Mouse (Mus musculus): Measurements from ENCODE around the gene Gk2. TPM values are rescaled to one million over a fixed set of nuclear protein-coding genes. Genes with fewer than 3 reads are reported as not detected.

Gk2 gene
- polyA plus RNA-seq (2016; fragmentation: Nextera tagmentation; extraction: Ambion mirVana) = not detected in 2 replicates

GRCm38 (mm10) chr5:97456816-97457215, at the start of gene Gk2:
Gene Gk2, minus strand, starts transcription at chr5:97457021.
- Histone ChIP-seq H3K4me3 (no peak within 1 kb of the TSS), H3K9me3 (replicated peaks) (no peaks in the 10 kb centered on the region), H3K4me2 (replicated peaks) (no peak within 1 kb of the TSS), H3K9ac (no peak within 1 kb of the TSS), H3K4me1 (no peaks in the 10 kb centered on the region), H3K27me3 (no peaks in the 10 kb centered on the region), H3K27ac (no peak within 1 kb of the TSS), H3K36me3 (no peaks in the 10 kb centered on the region)
- ATAC-seq (ENCODE audit: low FRiP score) = no peak
- WGBS = 97% methylated on average over 10 of the region's 10 CpGs

- Histone ChIP-seq H3K4me2 (replicated peaks) (no peak overlapping the region), H3K9me3 (replicated peaks) (no peaks in the 10 kb centered on the region), H3K27me3 (no peaks in the 10 kb centered on the region), H3K36me3 (no peaks in the 10 kb centered on the region), H3K4me3 (no peak overlapping the region), H3K27ac (no peak overlapping the region), H3K4me1 (no peaks in the 10 kb centered on the region), H3K9ac (no peak overlapping the region)
- no peak for ATAC-seq (ENCODE audit: low FRiP score)
Measured at GRCm38 (mm10) chr5:97498041-97498440, 41.2 kb upstream of the Gk2 start.

GRCm38 (mm10) chr5:97495488-97496092, 38.8 kb upstream of the Gk2 start:
- H3K27ac ChIP-seq = no peak overlapping the region
- H3K27me3 ChIP-seq = no peaks in the 10 kb centered on the region
- no peak overlapping the region for H3K4me2 ChIP-seq (replicated peaks)
- H3K36me3 ChIP-seq = no peaks in the 10 kb centered on the region
- 76% methylated on average over 5 of the region's 5 CpGs for WGBS
- H3K9me3 ChIP-seq (replicated peaks) = no peaks in the 10 kb centered on the region
- no peak overlapping the region for H3K9ac ChIP-seq
- ATAC-seq (ENCODE audit: low FRiP score) = no peak
- H3K4me1 ChIP-seq = no peaks in the 10 kb centered on the region
- H3K4me3 ChIP-seq = no peak overlapping the region

- Histone ChIP-seq H3K27me3 (no peaks in the 10 kb centered on the region), H3K9ac (no peak overlapping the region), H3K27ac (no peak overlapping the region), H3K4me2 (replicated peaks) (no peak overlapping the region), H3K4me3 (no peak overlapping the region), H3K36me3 (no peaks in the 10 kb centered on the region), H3K4me1 (no peaks in the 10 kb centered on the region), H3K9me3 (replicated peaks) (no peaks in the 10 kb centered on the region)
- ATAC-seq (ENCODE audit: low FRiP score) = no peak
- WGBS = 85% methylated on average over 5 of the region's 5 CpGs
Measured at GRCm38 (mm10) chr5:97493421-97493820, 36.6 kb upstream of the Gk2 start.

- H3K9me3 ChIP-seq (replicated peaks) = no peaks in the 10 kb centered on the region
- no peak for ATAC-seq (ENCODE audit: low FRiP score)
- H3K9ac ChIP-seq = no peak overlapping the region
- H3K4me3 ChIP-seq = no peak overlapping the region
- no peak overlapping the region for H3K4me2 ChIP-seq (replicated peaks)
- H3K36me3 ChIP-seq = no peaks in the 10 kb centered on the region
- H3K27me3 ChIP-seq = no peaks in the 10 kb centered on the region
- no peaks in the 10 kb centered on the region for H3K4me1 ChIP-seq
- WGBS = 92% methylated on average over 5 of the region's 5 CpGs
- H3K27ac ChIP-seq = no peak overlapping the region
Measured at GRCm38 (mm10) chr5:97486141-97486540, 29.3 kb upstream of the Gk2 start.

- no peak overlapping the region for H3K4me3 ChIP-seq
- WGBS = 64% methylated on average over 1 of the region's 1 CpGs
- no peak overlapping the region for H3K9ac ChIP-seq
- no peaks in the 10 kb centered on the region; the same call in 1 of the 2 replicates for H3K9me3 ChIP-seq (replicated peaks)
- H3K27me3 ChIP-seq = no peaks in the 10 kb centered on the region
- H3K36me3 ChIP-seq = no peaks in the 10 kb centered on the region
- no peak overlapping the region for H3K4me2 ChIP-seq (replicated peaks)
- ATAC-seq (ENCODE audit: low FRiP score) = no peak
- no peak overlapping the region for H3K27ac ChIP-seq
- H3K4me1 ChIP-seq = no peaks in the 10 kb centered on the region
Measured at GRCm38 (mm10) chr5:97479991-97480390, 23.2 kb upstream of the Gk2 start.

GRCm38 (mm10) chr5:97467246-97467645, 10.4 kb upstream of the Gk2 start:
- WGBS = 80% methylated on average over 7 of the region's 7 CpGs
- no peaks in the 10 kb centered on the region for H3K27me3 ChIP-seq
- no peak for ATAC-seq (ENCODE audit: low FRiP score)
- no peaks in the 10 kb centered on the region for H3K36me3 ChIP-seq
- H3K4me1 ChIP-seq = no peaks in the 10 kb centered on the region; the same call in 1 of the 2 replicates
- H3K9ac ChIP-seq = no peak overlapping the region
- H3K27ac ChIP-seq = no peak overlapping the region
- H3K4me2 ChIP-seq (replicated peaks) = no peak overlapping the region
- H3K4me3 ChIP-seq = no peak overlapping the region
- H3K9me3 ChIP-seq (replicated peaks) = no peaks in the 10 kb centered on the region

GRCm38 (mm10) chr5:97466430-97467158, 9.8 kb upstream of the Gk2 start:
- Histone ChIP-seq H3K4me3 (no peak overlapping the region), H3K4me2 (replicated peaks) (no peak overlapping the region), H3K9me3 (replicated peaks) (no peaks in the 10 kb centered on the region), H3K36me3 (no peaks in the 10 kb centered on the region), H3K27me3 (no peaks in the 10 kb centered on the region), H3K9ac (no peak overlapping the region), H3K27ac (no peak overlapping the region), H3K4me1 (no peaks in the 10 kb centered on the region; the same call in 1 of the 2 replicates)
- WGBS = 67% methylated on average over 10 of the region's 10 CpGs
- no peak for ATAC-seq (ENCODE audit: low FRiP score)

GRCm38 (mm10) chr5:97465956-97466355, 9.1 kb upstream of the Gk2 start:
- ATAC-seq (ENCODE audit: low FRiP score) = no peak
- H3K27ac ChIP-seq = no peak overlapping the region
- 76% methylated on average over 3 of the region's 3 CpGs for WGBS

GRCm38 (mm10) chr5:97462856-97463255, 6.0 kb upstream of the Gk2 start:
- Histone ChIP-seq H3K36me3 (no peaks in the 10 kb centered on the region), H3K9me3 (replicated peaks) (no peaks in the 10 kb centered on the region), H3K27ac (no peak overlapping the region), H3K4me2 (replicated peaks) (no peak overlapping the region), H3K4me1 (no peaks in the 10 kb centered on the region; the same call in 1 of the 2 replicates), H3K4me3 (no peak overlapping the region), H3K9ac (no peak overlapping the region), H3K27me3 (no peaks in the 10 kb centered on the region)
- no peak for ATAC-seq (ENCODE audit: low FRiP score)
- 97% methylated on average over 3 of the region's 3 CpGs for WGBS

More at GRCm38 (mm10) chr5:97465956-97466355, 9.1 kb upstream of the Gk2 start:
- no peak overlapping the region for H3K4me2 ChIP-seq (replicated peaks)
- no peaks in the 10 kb centered on the region for H3K9me3 ChIP-seq (replicated peaks)
- no peaks in the 10 kb centered on the region for H3K27me3 ChIP-seq
- no peak overlapping the region for H3K4me3 ChIP-seq
- no peaks in the 10 kb centered on the region; the same call in 1 of the 2 replicates for H3K4me1 ChIP-seq
- no peak overlapping the region for H3K9ac ChIP-seq
- no peaks in the 10 kb centered on the region for H3K36me3 ChIP-seq

GRCm38 (mm10) chr5:97451451-97451850, 5.4 kb downstream of the Gk2 start:
- Histone ChIP-seq H3K27ac (no peak overlapping the region), H3K4me3 (no peak overlapping the region), H3K4me2 (replicated peaks) (no peak overlapping the region), H3K4me1 (no peaks in the 10 kb centered on the region), H3K9me3 (replicated peaks) (no peaks in the 10 kb centered on the region), H3K36me3 (no peaks in the 10 kb centered on the region), H3K9ac (no peak overlapping the region), H3K27me3 (no peaks in the 10 kb centered on the region)
- WGBS = 83% methylated on average over 4 of the region's 4 CpGs
- ATAC-seq (ENCODE audit: low FRiP score) = no peak

GRCm38 (mm10) chr5:97444191-97444590, 12.6 kb downstream of the Gk2 start:
- no peak overlapping the region for H3K9ac ChIP-seq
- ATAC-seq (ENCODE audit: low FRiP score) = no peak
- H3K4me3 ChIP-seq = no peak overlapping the region
- H3K4me1 ChIP-seq = no peaks in the 10 kb centered on the region
- H3K4me2 ChIP-seq (replicated peaks) = no peak overlapping the region
- H3K9me3 ChIP-seq (replicated peaks) = no peaks in the 10 kb centered on the region
- no peak overlapping the region for H3K27ac ChIP-seq
- WGBS = 38% methylated on average over 1 of the region's 1 CpGs
- H3K27me3 ChIP-seq = no peaks in the 10 kb centered on the region
- H3K36me3 ChIP-seq = no peaks in the 10 kb centered on the region

GRCm38 (mm10) chr5:97432512-97432911, 24.3 kb downstream of the Gk2 start:
- no peak overlapping the region for H3K27ac ChIP-seq
- no peaks in the 10 kb centered on the region for H3K27me3 ChIP-seq
- H3K4me1 ChIP-seq = no peaks in the 10 kb centered on the region
- no peaks in the 10 kb centered on the region for H3K36me3 ChIP-seq
- H3K9ac ChIP-seq = no peak overlapping the region
- no peak overlapping the region for H3K4me2 ChIP-seq (replicated peaks)
- WGBS = 86% methylated on average over 2 of the region's 2 CpGs
- H3K9me3 ChIP-seq (replicated peaks) = no peaks in the 10 kb centered on the region
- H3K4me3 ChIP-seq = no peak overlapping the region
- ATAC-seq (ENCODE audit: low FRiP score) = no peak

All from hindbrain, embryonic 12.5 days (tissue).